Mouse (Mus musculus) heart, postnatal 0 days (tissue): Measurements from ENCODE around the gene Papss2.

Source experiments
- CTCF ChIP-seq: IDR thresholded peaks from 2 replicates; pipeline ENCODE4 v1.5.1; 2016; ENCODE audit warnings: antibody characterized with exemption, control low read depth, low read depth
- EP300 ChIP-seq: IDR thresholded peaks from 2 replicates; pipeline ENCODE4 v1.6.1; 2016; ENCODE audit warnings: antibody characterized with exemption, low read depth

- TF ChIP-seq CTCF = no peak
- TF ChIP-seq EP300 = no peak
Observed at GRCm38 (mm10) chr19:32552106-32552505, 43.5 kb upstream of the Papss2 start.
